Mouse (Mus musculus): Measurements from ENCODE around the gene Rilp.

GRCm38 (mm10) chr11:75519834-75520633, 10.1 kb downstream of the Rilp start:
- TF ChIP-seq CTCF (IDR thresholded peaks at IDR 0.05; ENCODE audit: low read depth, low read length) = no peak
- no peak for TF ChIP-seq GATA2 (IDR thresholded peaks at IDR 0.05; ENCODE audit: borderline replicate concordance, low read depth, low read length)
- TF ChIP-seq POLR2AphosphoS5 (IDR thresholded peaks at IDR 0.05; ENCODE audit: insufficient replicate concordance, low read depth, low read length) = no peak

Measured in G1E (cell line).